Mouse (Mus musculus) layer of hippocampus, adult 9-10 months (tissue): ENCODE measurements around the gene Il1rap.
A peak's percentile ranks its signal among the peaks of the same experiment; 100 is the strongest.

Experiments used
- DNase-seq: peaks from one replicate; pipeline ENCODE4 v3.0.0; 2022; ENCODE audit warnings: low spot score

Gene Il1rap

DNA sequence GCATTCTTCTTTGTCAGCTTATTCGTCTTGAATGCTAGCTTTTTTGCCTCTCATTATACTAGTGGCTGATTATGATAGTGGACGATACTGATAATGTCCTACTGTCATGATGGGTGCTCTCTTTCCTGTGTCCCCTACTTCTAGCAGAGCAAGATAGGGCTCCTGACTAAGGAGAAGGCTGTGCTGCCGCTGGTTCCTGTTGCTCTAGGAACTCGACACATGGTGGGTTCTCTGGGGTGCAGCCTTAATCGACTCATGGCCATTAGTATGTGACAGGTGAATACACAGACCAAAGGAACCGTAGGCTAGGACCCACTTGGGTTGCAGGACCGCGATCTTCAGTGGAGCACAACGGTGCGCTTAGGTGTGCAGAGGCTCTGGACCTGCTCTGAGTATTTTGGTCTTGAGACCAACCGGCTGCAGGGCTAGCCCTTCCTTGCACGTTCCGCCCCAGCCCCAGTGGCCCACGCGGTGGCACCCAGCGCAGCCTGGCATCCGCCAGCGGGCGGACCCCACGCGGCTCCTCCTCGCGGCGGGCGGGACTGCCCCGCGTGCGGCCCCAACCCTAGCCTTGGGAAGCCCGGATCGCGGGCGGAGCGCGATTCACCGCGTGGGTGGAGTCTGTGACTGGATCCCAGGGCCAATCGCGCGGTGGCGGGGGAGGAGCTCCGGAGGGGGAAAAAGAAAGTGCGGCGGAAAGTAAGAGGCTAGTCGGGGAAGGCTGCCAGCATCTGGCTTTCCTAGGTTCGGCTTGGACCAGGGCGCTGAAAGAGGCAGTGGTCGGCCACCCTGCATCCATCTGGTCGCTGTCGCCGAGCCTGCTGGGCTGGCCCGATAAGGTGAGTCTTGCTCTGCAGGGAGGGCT is at the start of gene Il1rap:
Gene Il1rap, plus strand, starts transcription at position 657 of the 865 bp plus-strand sequence.
- DNase-seq, result peak; percentile 82

DNA sequence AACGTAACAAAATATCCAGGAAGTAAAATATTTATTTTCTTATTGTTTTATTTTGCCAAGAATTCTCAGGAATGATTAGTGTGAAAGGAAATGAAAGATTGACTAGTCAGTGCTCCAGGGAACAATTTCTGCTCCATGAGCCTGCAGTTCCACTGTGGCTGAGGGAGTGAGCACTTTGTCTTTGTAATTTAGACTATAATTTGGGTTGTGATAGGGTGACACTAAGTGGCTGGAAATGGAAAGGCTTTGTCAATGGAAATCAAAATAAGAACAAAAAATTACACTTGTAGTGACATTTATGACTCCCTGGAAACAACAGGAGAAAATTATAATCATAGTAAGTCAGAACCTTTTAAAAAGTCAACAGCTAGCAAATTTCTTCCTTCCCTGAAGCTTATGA is 49.2 kb upstream of the Il1rap start:
- DNase-seq, result no peak

DNA sequence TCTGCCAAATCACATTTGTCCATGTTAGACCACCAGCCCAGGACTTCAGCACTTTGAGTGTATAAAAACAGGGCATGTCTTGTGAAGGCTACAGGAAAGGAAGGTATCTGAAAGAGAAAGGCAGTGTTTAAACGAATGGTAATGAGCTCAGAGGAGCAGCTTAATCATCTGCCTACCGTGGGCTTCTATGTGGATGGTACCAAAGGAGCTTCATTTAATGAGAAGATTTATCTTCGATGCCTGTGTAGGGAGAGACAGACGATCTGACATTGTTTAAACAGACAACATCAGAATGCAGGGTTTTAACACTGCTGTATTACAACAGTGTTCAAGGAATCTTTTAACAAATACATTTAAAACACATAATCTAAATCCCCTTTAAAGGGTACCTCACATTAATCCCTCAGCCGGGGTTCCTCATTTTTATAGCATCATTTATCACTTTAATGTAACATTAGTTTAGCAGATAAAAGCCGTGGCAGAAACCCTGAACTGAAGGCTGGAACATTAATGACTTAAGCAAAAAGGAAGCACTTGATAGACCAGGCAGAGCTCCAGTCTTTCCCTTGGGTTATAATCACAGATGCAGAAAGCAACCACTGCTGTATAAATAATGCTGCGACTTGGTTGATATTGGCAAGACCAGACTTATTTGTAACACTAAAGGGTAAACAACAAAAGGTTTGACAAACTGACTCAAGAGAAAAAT is 35.2 kb upstream of the Il1rap start:
- no peak for DNase-seq

DNA sequence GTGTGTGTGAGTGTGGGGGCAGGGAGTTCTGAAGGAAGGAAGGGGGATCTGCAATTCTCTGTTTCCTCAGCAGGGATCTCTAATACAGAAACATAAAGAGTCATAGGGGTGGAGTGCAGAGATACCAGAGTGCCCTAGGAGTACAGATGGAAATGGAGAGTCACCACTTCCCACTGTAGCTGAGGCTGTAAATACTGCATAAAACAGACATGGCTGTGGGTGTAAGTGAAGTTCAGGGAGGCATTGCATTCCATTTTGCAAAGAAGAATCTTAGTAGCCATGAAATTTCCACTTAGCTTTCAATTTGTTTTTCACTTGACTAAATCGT is 34.7 kb upstream of the Il1rap start:
- no peak for DNase-seq

DNA sequence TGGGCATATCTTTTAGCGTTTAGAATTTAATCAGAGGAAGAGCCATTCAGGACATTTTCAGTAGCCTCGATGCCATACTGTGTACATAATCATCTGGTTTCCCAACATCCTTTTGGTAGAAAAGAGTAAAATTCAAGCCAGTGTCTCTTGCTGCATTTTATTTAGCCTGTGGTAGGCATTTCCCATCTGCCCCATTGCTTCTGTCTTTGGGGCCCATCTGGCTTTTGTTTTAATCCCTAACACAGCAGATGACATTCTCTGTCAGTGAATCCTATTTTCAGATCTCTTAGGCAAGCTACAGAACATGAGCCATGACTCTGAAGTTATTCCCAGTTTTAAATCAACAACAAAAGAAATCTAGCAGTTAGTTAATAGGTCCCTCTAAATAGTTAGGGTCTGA is 32.3 kb upstream of the Il1rap start:
- peak; percentile 73 for DNase-seq

DNA sequence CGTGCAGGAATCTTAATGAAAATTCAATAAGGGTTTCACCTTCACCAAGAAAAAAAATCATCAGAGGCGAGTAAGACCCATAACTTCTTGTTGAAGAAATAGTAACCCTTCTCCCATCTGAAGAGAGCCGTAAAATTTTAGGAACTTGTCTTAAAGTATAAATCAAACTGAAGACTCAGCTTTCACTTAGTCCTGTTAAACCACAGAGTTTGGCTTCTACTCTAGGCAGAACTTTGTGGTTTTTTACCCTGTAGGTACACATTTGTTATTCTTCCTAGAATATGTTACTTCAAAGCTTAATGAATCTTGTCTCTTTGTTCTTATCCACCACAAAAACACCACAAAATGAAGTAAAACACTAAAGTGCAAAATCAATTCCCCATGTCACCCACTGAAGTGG is 29.3 kb upstream of the Il1rap start:
- DNase-seq, result no peak

DNA sequence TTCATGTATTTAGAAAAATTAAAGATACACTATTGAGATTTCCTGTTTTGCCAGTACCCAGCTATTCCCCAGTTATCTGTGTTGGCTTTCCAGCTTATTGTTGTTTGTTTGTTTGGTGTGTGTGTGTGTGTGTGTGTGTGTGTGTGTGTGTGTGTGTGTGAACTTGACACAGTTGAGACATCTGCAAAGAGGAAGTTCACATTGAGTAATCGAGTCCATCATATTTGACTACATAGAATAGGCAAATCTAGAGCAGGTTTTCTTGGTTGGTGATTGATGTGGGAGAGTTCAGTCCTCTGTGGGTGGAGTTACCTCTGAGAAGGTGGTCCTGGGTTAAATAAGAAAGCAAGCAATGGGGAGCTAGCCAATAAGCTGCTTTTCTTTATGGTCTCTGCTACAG is 22.7 kb upstream of the Il1rap start:
- no peak for DNase-seq

DNA sequence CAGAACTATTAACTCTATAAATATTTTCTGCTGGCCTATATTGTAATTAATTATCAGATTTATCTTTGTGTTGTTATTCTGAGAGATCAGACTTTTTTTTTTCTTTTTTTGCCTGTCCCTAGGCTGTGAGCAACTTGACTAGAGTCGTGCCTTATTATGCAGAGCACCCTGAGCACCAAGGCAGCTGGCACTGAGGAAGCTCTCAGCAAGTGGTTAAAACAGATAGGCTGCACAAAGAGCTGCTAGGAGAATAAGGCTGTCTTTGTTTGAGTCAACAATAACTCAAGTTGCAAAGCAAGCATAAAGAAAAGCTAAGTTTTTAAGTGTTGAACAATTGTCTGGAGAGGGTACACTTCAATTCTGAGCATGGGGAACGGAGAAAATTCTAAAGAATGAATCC is 19.8 kb upstream of the Il1rap start:
- no peak for DNase-seq

DNA sequence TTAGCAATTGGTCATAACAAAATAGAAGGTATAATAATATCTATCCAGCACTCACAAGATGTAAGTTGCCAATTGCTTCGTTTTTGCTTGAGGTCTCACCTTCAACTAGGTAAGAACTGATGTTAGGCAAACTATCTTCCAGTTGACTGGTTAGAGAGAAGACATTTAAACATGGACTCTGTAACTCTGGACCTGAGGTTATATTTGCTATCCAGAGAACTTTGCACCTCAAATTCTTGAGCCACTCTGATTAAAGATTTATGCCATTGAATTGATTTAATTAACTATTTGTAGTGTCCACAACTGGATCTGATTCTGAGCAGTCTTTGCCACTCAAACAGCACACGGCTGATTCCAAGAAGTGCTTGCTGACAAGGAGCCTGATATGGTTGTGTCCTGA is 18.7 kb upstream of the Il1rap start:
- DNase-seq, result no peak

DNA sequence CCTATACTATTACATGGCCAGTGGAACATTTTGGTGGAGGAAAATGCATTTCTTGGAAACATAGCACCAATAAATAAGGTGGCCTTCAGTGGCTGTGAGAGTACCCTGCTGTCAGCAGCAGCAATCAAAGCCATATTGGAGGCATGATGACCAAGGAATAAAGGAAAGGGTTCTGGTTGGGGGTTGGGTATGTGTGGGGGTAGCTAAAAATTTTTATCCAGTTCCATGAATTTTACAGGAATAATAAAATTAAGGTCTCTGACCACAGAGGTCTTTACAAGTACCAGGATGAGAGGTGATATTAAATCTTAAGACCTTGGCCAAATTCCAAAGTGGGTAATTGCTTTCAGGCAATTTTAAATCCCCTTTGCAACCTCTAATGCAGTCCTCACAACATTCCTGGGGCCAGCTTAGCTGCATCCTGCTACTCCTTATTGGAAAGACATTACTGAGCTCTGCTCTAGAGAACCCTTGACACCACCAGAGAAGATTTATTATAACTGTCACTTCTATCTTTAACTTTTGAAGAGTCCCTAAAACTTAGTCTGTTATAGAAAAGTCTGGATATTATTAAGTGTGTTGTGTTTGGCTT is 12.0 kb upstream of the Il1rap start:
- no peak for DNase-seq

DNA sequence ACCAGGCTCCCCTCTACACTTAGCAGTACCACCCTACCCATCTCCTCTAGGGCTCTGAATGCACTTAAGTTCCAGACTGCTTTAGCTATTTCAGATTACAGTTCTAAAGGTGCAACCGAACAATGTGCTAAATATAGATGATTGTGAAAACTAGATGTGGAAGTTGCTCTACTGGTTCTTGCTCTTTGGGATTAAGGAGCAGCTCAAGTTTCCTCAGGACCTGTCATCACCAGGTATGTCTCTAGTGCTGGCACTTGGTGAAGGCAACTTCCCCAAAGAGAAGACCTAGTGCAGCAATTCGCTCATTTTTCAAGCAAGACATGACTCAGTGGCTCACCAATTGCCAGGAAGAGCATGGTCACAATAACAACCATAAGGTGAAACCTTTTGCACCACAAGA is 9.7 kb upstream of the Il1rap start:
- no peak for DNase-seq

DNA sequence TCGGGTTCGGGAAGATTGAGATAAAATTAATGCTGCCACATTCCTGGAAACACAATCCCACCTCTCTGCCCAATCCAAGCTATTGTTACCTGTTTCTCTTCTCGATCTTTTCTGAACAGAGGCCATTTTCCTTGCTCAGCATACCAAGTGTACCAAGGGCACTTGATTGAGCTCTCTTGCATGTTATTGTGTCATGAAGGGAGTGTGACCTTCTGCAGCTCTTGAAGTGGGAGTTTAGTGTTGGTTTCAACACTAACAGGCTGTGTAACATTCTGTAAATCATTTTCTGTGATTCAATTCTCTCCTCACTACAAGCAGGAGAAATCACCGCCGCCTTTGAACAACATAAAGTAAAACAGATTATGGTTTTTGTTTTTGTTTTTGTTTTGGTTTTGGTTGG is 7.3 kb upstream of the Il1rap start:
- no peak for DNase-seq

DNA sequence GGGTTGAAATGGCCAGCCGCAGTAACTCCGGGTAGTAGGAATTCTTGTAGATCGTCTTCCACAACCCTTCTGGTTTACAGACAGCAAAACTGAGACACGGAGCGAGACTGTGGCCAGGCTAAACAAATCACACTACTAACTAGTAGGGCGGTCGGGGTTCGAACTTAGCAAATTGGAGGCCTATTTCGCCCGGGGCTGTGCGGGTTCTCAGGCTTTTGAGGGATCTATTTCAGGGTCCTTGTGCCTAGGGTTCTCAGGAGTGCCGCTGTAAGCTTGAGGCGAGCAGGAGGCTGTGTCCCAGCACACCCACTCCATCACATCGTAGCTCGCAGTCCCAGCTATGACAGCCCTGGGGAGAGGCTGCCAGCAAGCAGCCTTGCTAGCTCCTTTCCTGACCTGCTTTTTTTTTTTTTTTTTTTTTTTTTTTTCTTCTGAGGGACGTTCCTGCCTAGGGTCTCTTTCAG is 441 bp downstream of the Il1rap start:
- no peak for DNase-seq

DNA sequence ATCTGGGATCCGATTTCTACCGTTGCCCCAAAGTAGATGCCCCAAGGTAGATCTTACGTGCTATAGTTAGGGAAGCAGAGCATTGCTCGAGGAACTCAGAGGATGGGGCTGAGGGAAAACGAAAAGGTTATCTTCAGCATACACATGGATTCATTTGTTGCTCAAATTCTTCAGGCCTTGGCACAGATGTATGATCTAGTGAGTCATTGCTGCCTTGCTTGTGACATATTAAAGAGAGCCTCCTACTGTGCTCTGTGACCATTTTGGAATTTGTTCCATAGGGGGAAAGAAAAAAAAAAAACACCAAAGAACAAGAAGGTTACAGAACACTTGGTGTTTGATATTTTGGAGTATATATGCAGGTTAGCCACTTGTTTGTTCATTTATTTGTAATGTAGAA is 4.3 kb downstream of the Il1rap start:
- no peak for DNase-seq

DNA sequence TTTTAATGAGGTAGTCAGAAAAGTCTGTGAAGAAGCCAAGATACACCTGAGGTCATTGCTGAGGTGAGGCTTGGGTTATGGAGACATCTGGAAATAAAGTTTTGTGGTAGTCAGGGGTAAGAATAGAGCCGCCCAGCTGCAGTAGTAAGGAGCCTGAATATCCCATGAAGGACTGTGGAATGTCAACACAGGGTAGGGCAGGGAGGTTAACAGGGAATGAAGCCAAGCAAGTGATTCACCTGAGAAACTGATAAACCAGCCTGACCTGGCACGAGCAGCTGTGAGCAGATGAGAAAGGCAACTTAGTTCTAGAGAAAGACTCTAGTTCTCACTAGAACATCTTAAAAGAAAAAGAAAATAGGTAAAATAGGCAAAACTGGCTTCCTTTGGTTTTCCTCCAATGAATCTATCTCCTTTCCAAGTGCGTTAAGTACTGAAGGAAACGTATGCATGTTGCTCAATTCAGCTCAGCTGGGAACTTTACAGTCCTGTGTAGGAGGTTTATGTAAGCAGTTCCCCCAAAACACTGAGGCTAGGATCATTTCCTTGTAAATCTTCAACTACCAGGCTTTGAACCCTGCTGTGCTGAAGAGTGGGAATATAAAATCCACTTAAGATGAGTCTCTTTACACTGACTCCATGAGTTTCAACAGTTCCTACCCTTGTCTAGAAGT is 9.5 kb downstream of the Il1rap start:
- DNase-seq, result no peak

DNA sequence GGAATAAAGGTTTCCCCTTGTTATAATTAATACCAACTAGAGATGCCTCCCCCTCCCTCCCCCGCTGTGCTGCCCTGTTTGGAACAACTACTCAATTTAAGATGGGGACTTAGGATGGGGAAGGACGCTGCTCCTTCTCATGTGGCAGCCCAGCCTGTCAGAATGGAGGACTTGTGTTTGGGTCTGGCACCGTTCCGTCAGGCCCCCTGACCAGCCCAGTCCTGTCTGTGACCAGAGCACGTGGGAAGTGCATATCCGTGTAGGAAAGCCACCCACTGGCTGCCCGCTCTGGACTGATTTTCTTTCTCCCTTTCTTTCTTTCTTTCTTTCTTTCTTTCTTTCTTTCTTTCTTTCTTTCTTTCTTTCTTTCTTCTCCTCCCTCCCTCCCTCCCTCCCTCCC is 14.9 kb downstream of the Il1rap start:
- no peak for DNase-seq

DNA sequence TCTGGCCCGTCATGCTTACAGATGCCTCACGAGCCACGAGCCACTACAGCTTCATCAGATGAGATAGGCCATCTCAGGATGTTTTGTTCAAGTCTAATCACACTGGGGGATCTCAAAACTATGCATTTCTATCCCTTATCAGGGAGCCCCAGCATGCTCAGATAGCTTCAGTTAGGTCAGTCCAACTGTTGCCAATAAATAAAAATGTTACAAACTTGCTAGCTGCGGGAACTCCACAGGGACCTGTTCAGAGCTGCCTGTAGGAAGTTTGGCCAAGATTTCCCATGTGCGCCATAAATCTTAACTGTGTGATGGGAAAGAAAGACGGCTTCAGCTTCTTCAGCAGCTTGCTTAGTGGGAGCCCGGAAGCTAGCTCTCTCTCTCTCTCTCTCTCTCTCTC is 15.8 kb downstream of the Il1rap start:
- DNase-seq, result no peak

DNA sequence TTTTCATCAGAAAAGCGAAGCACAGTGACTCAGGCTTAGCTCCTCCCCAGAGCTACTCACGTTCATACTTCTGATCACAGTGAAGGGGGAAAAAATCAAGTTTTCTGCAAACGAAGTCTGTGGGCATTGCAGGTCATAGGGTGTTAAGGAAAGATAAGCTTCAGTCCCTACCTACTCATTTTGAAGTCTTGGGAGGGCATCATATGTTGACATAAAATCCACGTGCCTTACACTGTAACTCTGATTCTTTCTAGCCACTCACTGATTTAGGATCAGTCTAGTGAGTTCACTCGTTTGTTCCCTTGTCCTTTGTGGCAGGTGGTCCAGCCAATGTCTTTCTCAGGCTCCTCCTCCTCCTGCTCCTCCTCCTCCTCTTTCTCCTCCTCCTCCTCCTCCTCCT is 17.1 kb downstream of the Il1rap start:
- DNase-seq, result no peak

DNA sequence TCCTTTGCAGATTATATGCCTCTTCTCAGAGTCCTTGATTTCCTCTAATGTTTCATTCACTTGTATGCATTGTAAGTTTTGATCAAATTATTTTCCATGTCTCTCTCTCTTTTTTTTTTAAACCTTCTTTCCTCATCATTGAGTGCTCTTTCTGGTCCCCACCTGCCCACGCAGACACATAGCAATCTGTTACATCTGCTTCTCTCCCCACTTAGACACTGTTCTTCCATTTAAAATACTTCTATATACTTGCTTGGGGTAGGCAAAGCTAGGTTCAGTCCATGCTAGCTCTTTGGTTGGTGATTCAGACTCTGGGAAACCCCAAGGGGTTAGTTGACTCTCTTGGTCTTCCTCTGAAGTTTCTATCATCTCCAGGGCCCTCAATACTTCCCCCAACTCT is 20.0 kb downstream of the Il1rap start:
- DNase-seq, result no peak

DNA sequence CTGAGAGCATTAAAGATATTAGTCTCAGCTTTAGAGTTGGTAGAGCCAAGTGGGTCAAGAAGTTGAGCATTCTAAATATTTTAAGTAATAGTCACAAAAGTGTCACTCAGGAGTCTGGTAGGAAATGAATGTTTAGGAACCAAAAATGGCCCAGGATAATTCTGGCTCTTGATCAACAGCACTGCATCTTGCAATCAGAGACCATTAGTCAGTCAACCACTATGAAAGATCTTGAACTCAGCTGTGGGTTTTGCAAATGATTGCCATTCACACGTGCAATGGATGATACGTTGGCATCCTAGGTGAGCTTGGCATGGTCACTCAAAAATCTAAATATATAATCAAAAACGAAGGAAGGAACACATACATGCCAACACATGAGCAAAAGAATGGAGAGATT is 23.1 kb downstream of the Il1rap start:
- no peak for DNase-seq

DNA sequence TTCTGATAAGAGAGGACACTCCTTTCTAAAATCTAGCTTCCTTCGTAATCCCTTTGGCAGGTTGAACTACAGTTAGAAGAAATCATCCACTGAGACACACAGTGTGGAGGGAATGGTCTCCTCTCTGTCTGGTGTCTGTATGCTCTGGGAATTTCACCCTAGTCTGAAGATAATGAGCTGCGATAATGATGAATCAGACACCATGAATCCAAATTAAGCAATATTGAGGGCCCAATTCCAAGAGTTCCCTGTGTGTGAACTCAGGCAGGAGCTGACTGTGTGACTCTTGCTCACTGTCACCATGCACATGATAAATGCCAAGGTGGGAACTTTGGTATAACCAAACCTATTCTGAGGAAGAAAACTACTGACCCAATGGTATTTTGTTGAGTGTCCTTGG is 26.5 kb downstream of the Il1rap start:
- DNase-seq, result no peak

DNA sequence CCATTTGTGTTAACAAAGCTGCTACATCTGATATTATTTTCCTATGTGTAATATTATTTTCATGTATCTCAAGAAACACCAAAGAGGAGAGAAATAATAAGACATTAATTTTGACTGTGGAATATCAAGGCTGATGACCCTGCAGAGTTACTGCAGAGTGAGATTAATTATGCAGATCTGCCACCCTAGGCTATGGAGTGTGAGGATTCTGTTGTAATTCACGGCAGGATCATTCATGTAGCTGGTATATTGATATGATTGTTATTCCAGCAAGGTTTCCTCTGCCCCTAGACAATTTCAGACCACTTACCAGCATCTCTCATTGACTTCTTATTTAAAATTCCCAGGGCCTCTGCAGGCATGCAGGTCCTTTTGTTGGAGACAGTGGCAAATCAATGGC is 29.0 kb downstream of the Il1rap start:
- DNase-seq, result no peak
